7 mouse cellular contexts compared by ENCODE assay signal in genomic region chr7:135734911-135735646, GRCm38 (mm10). TPM values are rescaled to one million over a fixed set of nuclear protein-coding genes. Genes with fewer than 3 reads are reported as not detected.
A peak's percentile ranks its signal among the peaks of the same experiment; 100 is the strongest.
DNase-seq lines count a peak whose midpoint lies in the region; ATAC-seq lines count a peak whose summit lies in the region.

No protein-coding gene starts in this region.

- H3K4me3 ChIP-seq in kidney, embryonic 15.5 days (replicated peaks): no peak overlapping the region
- no peak overlapping the region for H3K4me3 ChIP-seq in embryonic facial prominence, embryonic 11.5 days (ENCODE audit: low read depth, low read length)
- H3K4me3 ChIP-seq in hindbrain, embryonic 12.5 days: no peak overlapping the region
- no peak overlapping the region for H3K4me3 ChIP-seq in liver, embryonic 15.5 days (replicated peaks)

- peaks cover 18% of the 10 kb centered on the region for H3K4me1 ChIP-seq in kidney, embryonic 15.5 days
- H3K4me1 ChIP-seq in embryonic facial prominence, embryonic 11.5 days (ENCODE audit: control insufficient read depth, insufficient read depth, low read length): no peaks in the 10 kb centered on the region
- peaks cover 6% of the 10 kb centered on the region; the same call in 1 of the 2 replicates for H3K4me1 ChIP-seq in hindbrain, embryonic 12.5 days
- peaks cover 17% of the 10 kb centered on the region for H3K4me1 ChIP-seq in liver, embryonic 15.5 days (replicated peaks)

- no peak overlapping the region for H3K9ac ChIP-seq in kidney, embryonic 15.5 days
- H3K9ac ChIP-seq in embryonic facial prominence, embryonic 11.5 days (replicated peaks; ENCODE audit: low read length): no peak overlapping the region
- no peak overlapping the region for H3K9ac ChIP-seq in hindbrain, embryonic 12.5 days
- 0 out of 2 replicates have a peak overlapping the region, but pooled peaks have one; percentile 29 for H3K9ac ChIP-seq in liver, embryonic 15.5 days

- H3K36me3 ChIP-seq in kidney, embryonic 15.5 days: no peaks in the 10 kb centered on the region
- H3K36me3 ChIP-seq in embryonic facial prominence, embryonic 11.5 days (replicated peaks; ENCODE audit: control insufficient read depth, insufficient read depth, low read depth, low read length): no peaks in the 10 kb centered on the region
- H3K36me3 ChIP-seq in hindbrain, embryonic 12.5 days: no peaks in the 10 kb centered on the region
- no peaks in the 10 kb centered on the region for H3K36me3 ChIP-seq in liver, embryonic 15.5 days (replicated peaks)

- no peak for DNase-seq in kidney, adult 18-20 months
- no peak for DNase-seq in embryonic facial prominence, embryonic 11.5 days (ENCODE audit: low spot score)
- no peak for DNase-seq in right cerebral cortex, postnatal 10 days (ENCODE audit: low spot score in 2 of 2)
- DNase-seq in gastrocnemius, postnatal 10 days: no peak

- ATAC-seq in kidney, embryonic 15.5 days (replicated peaks; ENCODE audit: low FRiP score): peak; percentile 50
- ATAC-seq in embryonic facial prominence, embryonic 11.5 days (replicated peaks; ENCODE audit: insufficient number of reproducible peaks, low FRiP score, low TSS enrichment, low read depth): peak; percentile 21; the same call in 1 of the 2 replicates
- ATAC-seq in hindbrain, embryonic 12.5 days (ENCODE audit: low FRiP score): no peak
- no peak for ATAC-seq in liver, embryonic 15.5 days (ENCODE audit: insufficient read depth)

- peak overlapping the region; percentile 73 for H3K27ac ChIP-seq in kidney, embryonic 15.5 days
- H3K27ac ChIP-seq in embryonic facial prominence, embryonic 11.5 days (replicated peaks; ENCODE audit: low read depth, low read length): peak overlapping the region; percentile 35; the same call in 1 of the 2 replicates
- no peak overlapping the region for H3K27ac ChIP-seq in hindbrain, embryonic 12.5 days
- no peak overlapping the region; the same call in 1 of the 2 replicates for H3K27ac ChIP-seq in liver, embryonic 15.5 days (replicated peaks)

- peak overlapping the region; percentile 49 for H3K4me2 ChIP-seq in kidney, embryonic 15.5 days
- H3K4me2 ChIP-seq in embryonic facial prominence, embryonic 11.5 days (ENCODE audit: low read depth, low read length): no peak overlapping the region
- H3K4me2 ChIP-seq in hindbrain, embryonic 12.5 days (replicated peaks): peak overlapping the region; percentile 43
- peak overlapping the region; percentile 72 for H3K4me2 ChIP-seq in liver, embryonic 15.5 days

- H3K9me3 ChIP-seq in kidney, embryonic 15.5 days (replicated peaks): no peaks in the 10 kb centered on the region
- no peaks in the 10 kb centered on the region for H3K9me3 ChIP-seq in embryonic facial prominence, embryonic 11.5 days (replicated peaks; ENCODE audit: control insufficient read depth, low read length)
- H3K9me3 ChIP-seq in hindbrain, embryonic 12.5 days (replicated peaks): no peaks in the 10 kb centered on the region
- no peaks in the 10 kb centered on the region for H3K9me3 ChIP-seq in liver, embryonic 15.5 days (replicated peaks)

- no peaks in the 10 kb centered on the region for H3K27me3 ChIP-seq in kidney, embryonic 15.5 days
- no peaks in the 10 kb centered on the region for H3K27me3 ChIP-seq in embryonic facial prominence, embryonic 11.5 days (ENCODE audit: control insufficient read depth, insufficient read depth, low read length)
- H3K27me3 ChIP-seq in hindbrain, embryonic 12.5 days: no peaks in the 10 kb centered on the region
- H3K27me3 ChIP-seq in liver, embryonic 15.5 days: no peaks in the 10 kb centered on the region

- WGBS in kidney, embryonic 15.5 days: 74% methylated on average over 9 of the region's 9 CpGs
- 81% methylated on average over 9 of the region's 9 CpGs for WGBS in embryonic facial prominence, embryonic 11.5 days
- WGBS in hindbrain, embryonic 12.5 days: 87% methylated on average over 9 of the region's 9 CpGs
- WGBS in liver, embryonic 15.5 days (ENCODE audit: insufficient replicate concordance): 77% methylated on average over 9 of the region's 9 CpGs

RNA-seq across cellular contexts. Expression of gene Mki67, which starts 18.9 kb away (rescaled TPM):
- 38.7 and 41.8 TPM in 2 replicates for polyA plus RNA-seq in kidney, embryonic 15.5 days (2015; fragmentation: Nextera tagmentation; extraction: Ambion mirVana)
- 60.4 and 65.6 TPM in 2 replicates for polyA plus RNA-seq in embryonic facial prominence, embryonic 11.5 days (2014; fragmentation: Nextera tagmentation; extraction: Ambion mirVana)
- 36.0 and 37.0 TPM in 2 replicates for polyA plus RNA-seq in hindbrain, embryonic 12.5 days (2016; fragmentation: Nextera tagmentation; extraction: Ambion mirVana)
- 99.4 and 99.7 TPM in 2 replicates for polyA plus RNA-seq in liver, embryonic 15.5 days (2015; fragmentation: Nextera tagmentation; extraction: Ambion mirVana)
- total RNA-seq in gastrocnemius, postnatal 10 days (2021): 10 to 100 TPM; 28.0 to 37.0 TPM

Comparison
In these comparisons a context has a peak if more than half of its experiments do, and no peak if none do; other contexts are left out.
1. ATAC-seq: peak in kidney, embryonic 15.5 days (single experiment) and embryonic facial prominence, embryonic 11.5 days (single experiment); none in hindbrain, embryonic 12.5 days (single experiment) and liver, embryonic 15.5 days (single experiment).
2. H3K27ac ChIP-seq: peak in kidney, embryonic 15.5 days (single experiment) and embryonic facial prominence, embryonic 11.5 days (single experiment); none in hindbrain, embryonic 12.5 days (single experiment) and liver, embryonic 15.5 days (single experiment).